Mouse (Mus musculus) embryonic fibroblast, embryonic 13.5 days (primary cell): ENCODE data around the gene Opn3.

Experiments used
- CTCF ChIP-seq: IDR thresholded peaks from 2 replicates; pipeline ENCODE4 v1.5.1; 2011; ENCODE audit warnings: mild to moderate bottlenecking, control low read depth, low read length, moderate library complexity, borderline replicate concordance; ENCODE audit not compliant: insufficient read depth
- POLR2A ChIP-seq: IDR thresholded peaks from 2 replicates; pipeline ENCODE4 v1.6.1; 2011; ENCODE audit warnings: low read depth, mild to moderate bottlenecking, control low read depth, low read length, moderate library complexity

GRCm38 (mm10) chr1:175669456-175669855 lies 23.1 kb downstream of the Opn3 start:
- TF ChIP-seq POLR2A (no peak), CTCF (no peak)
